Mouse (Mus musculus) bone marrow macrophage, adult 2 months (primary cell): ENCODE data around the gene Defb23. TPM values are rescaled to one million over a fixed set of nuclear protein-coding genes. Genes with fewer than 3 reads are reported as not detected.

Experiments
- H3K27ac ChIP-seq: 2 replicates; pipeline ENCODE4 v1.5.1; 2012; ENCODE audit warnings: low read depth, low read length; ENCODE audit not compliant: insufficient read depth
- H3K4me1 ChIP-seq: 2 replicates; pipeline ENCODE4 v1.6.1; 2012; ENCODE audit warnings: low read length; ENCODE audit not compliant: control insufficient read depth, insufficient read depth
- H3K4me3 ChIP-seq: 2 replicates; pipeline ENCODE4 v1.5.1; 2012; ENCODE audit warnings: mild to moderate bottlenecking, low read length, moderate library complexity; ENCODE audit not compliant: insufficient read depth
- CTCF ChIP-seq: IDR thresholded peaks from 2 replicates; pipeline ENCODE4 v1.5.1; 2012; ENCODE audit warnings: low read depth, mild to moderate bottlenecking, low read length, moderate library complexity
- POLR2A ChIP-seq: IDR thresholded peaks from 2 replicates; pipeline ENCODE4 v1.6.1; 2012; ENCODE audit warnings: mild to moderate bottlenecking, low read depth, low read length, borderline replicate concordance
- polyA plus RNA-seq: library from polyadenylated mRNA; stranded (reverse); fragments of >200 nt; gene quantifications from 2 replicates; pipeline ENCODE4 v1.2.4, GENCODE M21; 2012; ENCODE audit not compliant: missing spikeins, insufficient read depth, insufficient read length

The Defb23 gene
- polyA plus RNA-seq = not detected in 2 replicates

DNA sequence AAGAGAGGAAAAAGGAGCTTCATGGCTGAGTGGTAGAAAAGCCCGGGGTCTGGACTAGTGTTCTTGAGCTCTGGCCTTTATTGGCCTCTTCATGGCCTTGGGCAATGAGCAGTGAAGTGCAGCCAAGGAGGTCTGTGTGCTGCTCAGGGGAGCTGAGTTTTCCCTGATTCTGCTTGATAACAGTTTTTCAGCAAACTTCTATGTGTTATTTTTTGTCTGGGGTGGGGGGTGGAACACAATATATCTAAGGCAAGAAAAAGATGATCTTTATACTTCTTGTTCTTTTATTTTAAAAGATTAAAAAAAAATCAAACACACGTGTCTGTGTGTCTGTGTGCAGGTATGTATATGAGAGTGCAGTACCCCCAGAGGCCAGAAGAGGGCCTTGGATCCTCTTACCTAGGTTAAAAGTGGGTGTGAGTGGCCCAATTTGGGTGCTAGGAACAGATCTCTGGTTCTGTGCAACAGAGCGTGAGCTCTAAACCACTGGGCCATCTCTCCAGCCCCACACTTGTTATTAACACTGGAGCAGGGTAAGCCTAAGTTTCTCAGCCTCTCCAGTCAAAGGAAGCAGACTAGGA lies at the start of gene Defb23:
TSS of gene Defb23 (minus strand) at position 51 of the 581 bp plus-strand sequence.
- H3K4me3 ChIP-seq = no peak within 1 kb of the TSS

DNA sequence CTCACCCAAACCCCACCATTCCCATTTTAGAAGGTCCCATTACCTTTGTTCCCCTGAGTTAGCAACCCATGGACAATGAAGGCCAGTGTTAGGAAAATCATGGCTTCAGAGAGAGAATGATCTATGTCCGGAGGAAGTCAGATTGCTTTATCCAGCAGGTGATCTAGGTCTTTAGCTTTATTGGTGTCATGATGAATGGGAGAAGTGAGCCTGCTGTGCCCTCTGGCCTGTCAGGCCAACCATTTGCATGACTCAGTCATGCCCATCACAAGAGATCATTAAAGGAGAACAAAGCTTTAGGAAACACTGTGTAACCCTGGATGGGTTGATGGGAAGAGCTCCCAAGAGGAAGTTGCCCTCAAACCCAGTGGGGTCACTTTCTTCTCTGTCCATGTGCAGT lies 47.2 kb upstream of the Defb23 start, which contains the start of gene Defb26:
TSS of gene Defb26 (minus strand) at position 101 of the 400 bp plus-strand sequence.
- no peak for TF ChIP-seq CTCF
- TF ChIP-seq POLR2A = no peak
- H3K27ac ChIP-seq = no peak within 1 kb of the TSS
- no peak within 1 kb of the TSS for H3K4me3 ChIP-seq
- H3K4me1 ChIP-seq = peaks cover 3% of the 10 kb centered on the region; the same call in 1 of the 2 replicates

More for the DNA sequence above, at the start of gene Defb23:
- no peaks in the 10 kb centered on the region for H3K4me1 ChIP-seq
- TF ChIP-seq CTCF = no peak
- TF ChIP-seq POLR2A = no peak
- no peak within 1 kb of the TSS for H3K27ac ChIP-seq

DNA sequence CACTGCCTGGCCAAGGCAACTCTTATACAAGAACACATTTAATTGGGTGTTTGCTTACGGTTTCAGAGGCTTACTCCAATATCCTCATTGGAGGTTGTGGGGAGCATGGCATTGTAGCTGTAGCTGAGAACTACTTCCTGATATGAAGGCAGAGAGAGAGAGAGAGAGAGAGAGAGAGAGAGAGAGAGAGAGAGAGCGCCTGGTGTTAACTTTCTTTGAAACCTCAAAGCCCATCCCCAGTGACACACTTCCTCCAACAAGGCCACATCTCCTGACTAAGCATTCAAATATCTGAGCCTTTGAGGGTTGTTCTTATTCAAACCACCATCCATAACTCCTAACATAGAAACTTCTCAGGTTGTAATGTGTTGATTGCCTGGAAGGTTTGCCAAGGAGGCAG lies 39.5 kb upstream of the Defb23 start:
- Histone ChIP-seq H3K4me1 (no peaks in the 10 kb centered on the region), H3K4me3 (no peak overlapping the region), H3K27ac (no peak overlapping the region)
- TF ChIP-seq CTCF = no peak
- no peak for TF ChIP-seq POLR2A

DNA sequence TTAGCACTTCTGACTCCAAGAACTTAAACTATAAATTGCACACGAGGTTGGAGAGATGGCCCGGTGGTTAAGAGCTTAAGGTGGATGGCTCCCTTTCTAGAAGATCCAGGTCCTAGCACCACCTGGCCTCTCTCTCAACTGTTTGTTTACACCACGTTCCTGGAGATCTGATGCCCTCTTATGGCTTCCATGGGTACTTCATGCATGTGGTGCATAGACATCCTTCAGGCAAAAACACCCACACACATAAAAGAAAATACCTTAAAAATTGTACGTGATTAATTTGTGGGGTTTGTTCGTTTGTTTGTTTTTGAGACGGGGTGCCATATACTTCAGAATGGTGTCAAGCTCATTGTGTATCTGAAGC lies 36.4 kb upstream of the Defb23 start:
- Histone ChIP-seq H3K27ac (no peak overlapping the region), H3K4me1 (no peaks in the 10 kb centered on the region), H3K4me3 (no peak overlapping the region)
- no peak for TF ChIP-seq CTCF
- no peak for TF ChIP-seq POLR2A

DNA sequence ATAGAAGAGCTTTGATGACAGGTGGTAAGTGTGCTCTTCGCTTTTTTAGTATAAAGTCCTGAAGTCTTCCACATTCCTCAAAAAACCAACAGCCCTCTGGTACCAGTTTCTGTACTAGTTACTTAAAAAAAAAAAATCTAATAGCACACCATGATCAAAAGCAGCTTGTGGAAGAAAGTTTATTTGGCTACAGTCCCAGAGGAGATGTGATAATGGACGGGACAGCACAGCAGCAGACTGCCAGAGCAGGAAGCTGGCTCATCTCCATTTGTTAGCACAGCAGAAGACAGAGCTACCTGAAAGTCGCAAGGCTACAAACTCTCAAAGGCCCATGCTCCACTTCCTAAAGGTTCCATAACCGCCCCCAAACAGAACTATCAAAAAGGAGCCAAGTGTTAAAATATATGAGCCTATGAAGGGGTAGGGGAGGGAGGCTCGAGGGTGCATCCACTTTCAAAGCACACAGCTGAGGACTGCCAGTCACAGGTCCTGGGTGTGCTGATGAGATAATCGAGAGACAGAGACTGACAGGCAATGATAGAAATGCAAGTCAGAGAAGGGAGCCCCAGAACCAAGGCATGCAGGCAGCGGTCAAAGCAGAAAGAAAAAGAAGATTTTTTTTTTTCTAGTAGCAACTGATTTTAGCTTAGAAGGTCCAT lies 35.9 kb upstream of the Defb23 start:
- no peak for TF ChIP-seq CTCF
- TF ChIP-seq POLR2A = no peak
- Histone ChIP-seq H3K27ac (no peak overlapping the region), H3K4me1 (no peaks in the 10 kb centered on the region), H3K4me3 (no peak overlapping the region)

DNA sequence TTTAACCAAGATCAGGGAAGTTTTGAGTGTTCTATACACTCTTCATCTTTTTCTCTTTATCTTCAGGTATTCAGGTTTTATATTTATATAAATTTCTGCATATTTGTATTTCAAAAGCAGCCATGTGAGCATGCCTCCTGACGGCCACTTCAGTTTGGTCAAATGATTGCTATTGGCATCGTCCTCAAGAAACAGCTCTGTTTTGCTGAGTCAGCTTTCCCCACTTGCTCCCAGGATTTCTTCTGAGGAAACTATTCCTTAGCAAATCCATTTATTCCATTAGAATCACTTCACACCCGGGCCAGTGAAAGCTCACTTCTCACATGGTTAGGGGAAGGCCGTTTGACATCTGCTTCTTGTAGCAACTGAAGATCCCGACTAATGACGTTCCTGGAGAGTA lies 33.6 kb upstream of the Defb23 start:
- H3K4me1 ChIP-seq = no peaks in the 10 kb centered on the region
- no peak overlapping the region for H3K4me3 ChIP-seq
- no peak overlapping the region for H3K27ac ChIP-seq
- TF ChIP-seq POLR2A (no peak), CTCF (no peak)

DNA sequence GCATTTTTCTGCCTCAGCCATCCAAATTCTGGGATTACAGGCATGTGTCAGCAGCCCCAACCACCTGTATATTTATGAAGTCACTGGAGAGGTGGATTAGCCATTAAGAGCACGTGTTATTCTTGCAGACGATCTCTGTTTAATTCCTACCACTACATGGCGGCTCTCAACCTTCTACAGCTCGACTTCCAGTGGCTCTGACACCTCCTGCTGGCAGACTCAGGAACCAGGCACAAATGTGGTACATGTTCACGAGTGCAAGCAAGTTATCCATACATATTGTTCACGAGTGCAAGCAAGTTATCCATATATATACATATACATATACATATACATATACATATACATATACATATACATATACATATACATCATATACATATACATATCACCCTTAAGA lies 28.7 kb upstream of the Defb23 start:
- H3K4me3 ChIP-seq = no peak overlapping the region
- no peak for TF ChIP-seq POLR2A
- no peak for TF ChIP-seq CTCF

DNA sequence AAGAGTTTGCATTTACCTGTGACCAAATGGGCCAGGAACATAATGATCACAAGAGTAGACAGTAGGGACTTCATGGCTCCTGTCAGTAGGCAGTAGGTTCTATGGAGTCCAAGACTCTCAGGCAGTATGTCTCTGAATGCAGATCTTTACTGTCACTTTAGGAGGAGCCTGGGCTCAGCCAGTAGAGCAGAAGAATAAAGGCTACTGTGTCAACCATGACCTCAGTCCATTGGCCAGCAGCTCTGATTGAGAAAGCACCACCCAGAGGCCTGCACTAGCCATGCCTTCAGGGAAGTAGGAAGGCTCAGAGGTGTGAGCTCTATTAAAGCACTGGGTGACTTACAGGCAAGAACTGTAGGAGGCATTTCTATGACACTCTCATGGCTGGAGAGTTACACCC lies 25.6 kb upstream of the Defb23 start, which contains the start of gene Defb22:
TSS of gene Defb22 (minus strand) at position 101 of the 400 bp plus-strand sequence.
- Histone ChIP-seq H3K4me1 (peaks cover 2% of the 10 kb centered on the region; the same call in 1 of the 2 replicates), H3K4me3 (no peak within 1 kb of the TSS), H3K27ac (no peak within 1 kb of the TSS)
- TF ChIP-seq POLR2A = no peak
- TF ChIP-seq CTCF = no peak

More for the DNA sequence above, 28.7 kb upstream of the Defb23 start:
- H3K4me1 ChIP-seq = no peaks in the 10 kb centered on the region
- no peak overlapping the region for H3K27ac ChIP-seq

DNA sequence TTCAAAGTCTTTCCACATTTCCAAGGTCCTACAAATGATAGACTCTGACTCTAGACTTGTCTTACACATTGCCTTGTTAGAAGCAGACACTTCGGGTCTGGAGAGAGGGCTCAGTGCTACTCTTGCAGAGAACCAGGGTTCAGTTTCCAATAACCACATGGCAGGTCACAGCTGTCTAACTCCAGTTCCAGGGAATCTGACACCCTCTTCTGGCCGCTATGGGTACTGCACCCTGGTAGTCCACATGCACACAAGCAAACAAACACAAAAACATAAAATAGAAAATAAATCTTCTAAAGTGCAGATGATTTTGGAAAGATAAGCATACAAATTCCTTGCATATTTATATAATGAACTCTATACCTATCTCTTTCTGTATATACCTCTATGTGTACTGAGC lies 22.6 kb upstream of the Defb23 start:
- peaks cover 2% of the 10 kb centered on the region; the same call in 1 of the 2 replicates for H3K4me1 ChIP-seq
- TF ChIP-seq POLR2A = no peak
- TF ChIP-seq CTCF = no peak
- no peak overlapping the region for H3K4me3 ChIP-seq
- H3K27ac ChIP-seq = no peak overlapping the region

DNA sequence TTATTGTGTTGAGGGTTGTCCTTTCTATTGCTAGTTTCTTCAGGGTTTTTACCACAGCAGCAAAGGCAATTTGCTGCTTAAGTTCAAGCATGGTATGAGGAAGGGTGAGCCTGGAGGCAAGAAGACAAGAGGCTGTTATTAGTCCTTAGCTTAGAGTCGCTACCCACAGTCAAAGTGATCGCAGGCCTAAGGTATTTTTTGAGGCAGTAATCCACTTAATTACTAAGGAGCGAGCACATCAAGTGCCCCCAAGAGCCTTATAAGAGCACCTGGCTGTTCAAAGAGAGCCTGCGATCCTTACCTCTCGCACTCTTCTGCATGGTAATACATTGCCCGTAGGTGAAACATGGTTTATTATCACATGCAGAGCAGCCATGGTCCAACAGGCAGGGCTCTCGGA lies 17.3 kb upstream of the Defb23 start:
- Histone ChIP-seq H3K4me1 (peaks cover 8% of the 10 kb centered on the region; the same call in 1 of the 2 replicates), H3K27ac (no peak overlapping the region), H3K4me3 (no peak overlapping the region)
- TF ChIP-seq POLR2A (no peak), CTCF (no peak)
